Mouse (Mus musculus) layer of hippocampus, postnatal 14 days (tissue): ENCODE data around the gene Golm1. TPM values are rescaled to one million over a fixed set of nuclear protein-coding genes. Genes with fewer than 3 reads are reported as not detected.

Source experiments
- DNase-seq, 2 experiments: peaks; one replicate each; pipeline ENCODE4 v3.0.0; 2021 to 2022; ENCODE audit warnings: low spot score in 2 of 2, mixed read lengths in 1 of 2
- total RNA-seq, 2 experiments: library from RNA; stranded (reverse); gene quantifications; 2 replicates each; pipeline ENCODE4 v1.2.3; 2021

Golm1 gene
- total RNA-seq, 2 experiments from 2014 or later = 57.0 to 59.4 TPM

DNA sequence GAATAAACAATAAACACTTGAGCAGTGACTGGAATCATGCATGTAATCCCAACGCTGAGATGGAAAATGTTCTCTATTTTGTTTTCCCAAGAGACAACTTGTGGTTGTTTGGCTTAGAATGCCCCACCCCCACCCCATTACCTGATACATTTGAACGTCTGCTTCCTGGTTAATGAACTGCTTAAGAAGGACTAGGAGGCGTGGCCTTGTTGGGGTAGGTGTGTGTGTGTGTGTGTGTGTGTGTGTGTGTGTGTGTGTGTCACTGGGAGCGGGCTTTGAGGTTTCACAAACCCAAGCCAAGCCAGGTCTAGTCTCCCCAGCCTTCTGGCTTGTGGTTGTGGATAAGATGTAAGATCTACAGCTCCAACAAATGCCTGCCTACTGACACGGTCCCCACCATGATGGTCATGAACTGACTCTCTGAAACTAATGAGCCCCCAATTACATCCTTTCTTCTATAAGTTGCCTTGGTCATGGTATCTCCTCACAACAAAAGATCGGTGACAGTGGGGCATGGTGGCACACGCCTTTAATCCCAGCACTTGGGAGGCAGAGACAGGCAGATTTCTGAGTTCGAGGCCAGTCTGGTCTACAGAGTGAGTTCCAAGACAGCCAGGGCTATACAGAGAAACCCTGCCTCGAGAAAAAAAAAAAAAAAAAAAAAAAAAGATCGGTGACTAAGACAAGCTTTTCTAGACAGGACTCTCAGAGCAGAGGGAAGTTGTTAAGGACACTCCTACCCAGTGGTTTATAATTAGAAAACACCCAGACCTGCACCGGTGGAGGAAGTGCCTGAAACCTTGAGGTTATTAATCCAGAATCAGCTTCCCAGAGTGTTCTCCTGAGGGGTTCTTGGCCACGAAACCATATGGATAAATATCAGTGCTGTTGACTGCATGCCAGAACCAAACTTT is 962 bp upstream of the Golm1 start:
- peak in 1 of 2 experiments; percentile 5 for DNase-seq

GRCm38 (mm10) chr13:59674761-59675150 is 855 bp downstream of the Golm1 start:
- no peak for DNase-seq

- DNase-seq = peak in 1 of 2 experiments; percentile 26
Measured at GRCm38 (mm10) chr13:59674215-59674614, 1.4 kb downstream of the Golm1 start.

GRCm38 (mm10) chr13:59673597-59673996 is 2.0 kb downstream of the Golm1 start:
- peak in 1 of 2 experiments; percentile 18 for DNase-seq

DNA sequence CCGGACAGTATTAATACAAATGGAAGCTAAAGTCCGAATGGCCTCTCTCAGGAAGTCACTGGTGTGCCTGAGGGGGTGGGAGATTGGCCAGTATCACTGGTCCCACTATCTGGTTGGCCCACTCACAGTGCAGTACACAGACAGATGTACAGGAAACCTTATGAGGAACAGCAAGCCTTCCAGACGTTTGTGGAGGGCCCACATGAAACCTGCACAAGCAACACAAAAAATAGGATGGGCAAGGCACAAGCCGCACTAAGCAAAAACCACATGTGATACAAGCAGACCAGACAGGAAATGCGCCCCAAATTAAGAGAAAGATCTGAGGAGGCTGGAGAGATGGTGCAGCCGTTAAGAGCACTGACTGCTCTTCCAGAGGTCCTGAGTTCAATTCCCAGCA is 3.4 kb downstream of the Golm1 start:
- no peak for DNase-seq

DNA sequence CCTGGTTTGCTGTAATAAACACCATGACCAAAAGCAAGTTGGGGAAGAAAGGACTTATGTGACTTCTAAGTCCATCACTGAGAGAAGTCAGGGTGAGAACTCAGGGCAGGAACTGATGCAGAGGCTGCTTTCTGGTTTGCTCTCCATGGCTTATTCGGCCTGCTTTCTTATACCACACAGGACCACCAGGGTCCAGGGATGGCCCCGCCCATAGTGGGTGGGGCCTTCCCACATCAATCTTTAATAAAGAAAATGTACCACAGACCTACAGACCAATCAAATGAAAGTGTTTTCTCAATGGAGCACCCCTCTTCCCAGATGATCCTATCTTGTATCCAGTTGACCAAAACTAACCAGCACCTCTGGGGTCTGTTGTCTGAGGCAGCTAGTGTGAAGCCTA is 4.1 kb downstream of the Golm1 start:
- no peak for DNase-seq

GRCm38 (mm10) chr13:59669946-59670345 is 5.7 kb downstream of the Golm1 start:
- peak in 1 of 2 experiments; percentile 70 for DNase-seq

- DNase-seq = no peak
Measured at GRCm38 (mm10) chr13:59668501-59669093, 7.0 kb downstream of the Golm1 start.

- DNase-seq = no peak
Measured at GRCm38 (mm10) chr13:59667763-59668162, 7.8 kb downstream of the Golm1 start.

- DNase-seq = no peak
Measured at GRCm38 (mm10) chr13:59663939-59664712, 11.5 kb downstream of the Golm1 start.

GRCm38 (mm10) chr13:59661966-59662365 is 13.6 kb downstream of the Golm1 start:
- no peak for DNase-seq

GRCm38 (mm10) chr13:59661387-59661786 is 14.2 kb downstream of the Golm1 start:
- DNase-seq = no peak

- no peak for DNase-seq
Measured at GRCm38 (mm10) chr13:59660371-59660770, 15.2 kb downstream of the Golm1 start.

GRCm38 (mm10) chr13:59657781-59658180 is 17.8 kb downstream of the Golm1 start:
- DNase-seq = no peak

DNA sequence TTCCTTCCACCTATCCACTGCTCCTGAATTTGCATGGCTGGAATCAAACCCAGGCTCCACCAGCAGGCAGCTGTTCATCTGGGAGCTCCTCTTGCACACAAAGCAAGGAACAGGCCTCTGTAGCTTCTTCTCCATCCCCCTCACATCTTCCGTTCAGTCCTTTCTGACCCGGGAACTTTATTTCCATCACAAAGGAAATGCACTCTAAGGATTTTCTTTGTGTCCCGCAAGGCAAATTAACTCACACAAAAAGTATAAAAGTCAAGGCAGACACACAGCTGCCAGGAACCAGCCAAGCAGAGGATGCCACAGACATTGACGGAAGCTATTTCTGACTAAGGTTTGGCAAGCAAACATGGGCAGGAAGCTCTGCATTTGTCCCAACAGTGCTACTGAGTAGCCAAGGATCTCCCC is 18.6 kb downstream of the Golm1 start:
- no peak for DNase-seq

GRCm38 (mm10) chr13:59656316-59656832 is 19.2 kb downstream of the Golm1 start:
- no peak for DNase-seq

DNA sequence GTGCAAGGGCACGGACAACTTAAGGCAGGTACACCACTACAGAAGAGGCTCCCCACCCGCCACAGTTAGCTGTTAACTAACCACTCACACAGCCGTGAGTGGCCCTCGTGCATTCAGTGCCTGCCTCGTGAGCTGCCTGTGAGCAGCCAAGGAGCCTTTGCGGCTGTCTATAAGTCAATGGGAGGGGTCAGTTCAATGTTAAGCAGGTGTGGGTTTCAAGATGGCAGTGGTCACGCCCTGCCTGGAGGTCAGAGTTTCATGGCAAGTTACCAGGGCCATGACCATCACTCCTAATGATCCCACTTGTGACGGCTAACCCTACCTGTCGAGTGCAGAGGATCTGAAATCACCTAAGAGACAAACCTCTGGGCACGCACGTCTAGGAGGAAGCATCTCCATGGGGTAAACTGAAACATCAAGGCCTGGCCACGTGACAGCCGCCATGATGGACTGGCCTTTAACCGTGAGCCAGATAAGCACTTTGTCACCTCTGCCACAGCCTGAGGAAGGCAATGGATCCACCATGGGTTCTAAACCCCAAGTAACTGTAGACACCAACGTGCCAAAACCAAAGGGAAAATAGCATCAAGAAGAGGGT is 19.8 kb downstream of the Golm1 start:
- no peak for DNase-seq

GRCm38 (mm10) chr13:59654465-59654864 is 21.1 kb downstream of the Golm1 start:
- no peak for DNase-seq

DNA sequence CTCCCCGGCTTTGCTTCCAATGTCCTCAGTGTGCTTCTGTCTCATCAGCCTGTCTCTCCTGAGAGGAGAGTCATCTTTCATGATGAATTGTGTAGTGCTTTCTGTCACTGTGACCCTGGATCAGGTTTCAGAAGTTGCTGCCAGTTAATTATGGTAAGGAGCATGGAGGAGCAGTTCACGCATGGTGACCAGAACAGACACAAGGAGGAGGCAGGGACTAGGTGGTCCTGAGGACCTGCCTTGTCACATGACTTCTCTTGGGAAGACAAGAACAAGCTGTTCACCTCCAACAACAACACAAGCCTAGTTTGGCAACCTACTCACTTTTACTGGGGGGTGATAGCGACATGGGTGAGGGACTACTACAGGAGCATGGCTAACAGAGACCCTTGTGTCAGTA is 22.5 kb downstream of the Golm1 start:
- no peak for DNase-seq

GRCm38 (mm10) chr13:59652651-59653050 is 23.0 kb downstream of the Golm1 start:
- no peak for DNase-seq

- no peak for DNase-seq
Measured at GRCm38 (mm10) chr13:59649781-59650180, 25.8 kb downstream of the Golm1 start.
